Mouse (Mus musculus): ENCODE measurements around the gene Rtn4rl1. TPM values are rescaled to one million over a fixed set of nuclear protein-coding genes. Genes with fewer than 3 reads are reported as not detected.

Gene Rtn4rl1
- total RNA-seq, 1 experiment from 2014 or later, result 0.47 TPM

DNA sequence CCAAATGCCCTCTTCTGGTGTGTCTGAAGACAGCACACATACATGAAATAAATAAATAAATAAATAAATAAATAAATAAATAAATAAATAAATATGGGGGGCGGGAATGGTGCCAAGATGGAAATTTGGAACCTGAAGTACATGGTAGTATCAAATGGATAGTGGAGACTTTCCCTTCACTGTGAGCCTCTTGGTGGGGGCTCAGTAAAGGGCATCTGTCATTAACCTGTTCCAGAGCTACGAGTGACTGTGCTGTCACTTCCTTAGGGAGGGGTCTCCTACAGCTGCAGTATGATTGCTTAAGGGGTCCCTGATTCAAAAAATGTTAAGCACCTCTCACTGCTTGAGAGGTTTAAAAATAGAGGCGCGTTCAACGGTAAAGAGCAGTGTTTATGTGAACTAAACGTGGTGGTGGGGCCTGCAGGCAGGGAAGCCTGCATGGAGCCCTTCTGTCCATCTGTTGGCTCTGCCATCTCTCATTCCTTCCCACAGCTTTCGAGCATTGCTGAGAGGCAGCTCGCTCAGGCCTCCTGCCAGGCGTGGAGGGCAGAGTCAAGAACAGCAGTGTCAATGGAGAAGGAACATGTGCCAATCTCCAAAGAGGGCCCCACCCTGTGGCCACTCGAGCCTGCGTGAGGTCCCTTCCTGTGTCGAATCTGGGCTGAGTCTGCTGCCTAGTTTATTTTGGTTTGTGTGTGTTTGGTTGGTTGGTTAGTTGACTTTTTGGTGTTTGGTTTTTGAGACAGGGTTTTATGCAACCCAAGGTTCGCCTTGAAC is 46.8 kb downstream of the Rtn4rl1 start:
- no peak for ATAC-seq (ENCODE audit: extremely low read depth, insufficient number of reproducible peaks, low FRiP score, poor library complexity, severe bottlenecking)

GRCm38 (mm10) chr11:75242710-75243255 is 49.2 kb downstream of the Rtn4rl1 start:
- ATAC-seq (ENCODE audit: extremely low read depth, insufficient number of reproducible peaks, low FRiP score, poor library complexity, severe bottlenecking), result no peak

- ATAC-seq (ENCODE audit: extremely low read depth, insufficient number of reproducible peaks, low FRiP score, poor library complexity, severe bottlenecking), result no peak
These were observed 51.0 kb downstream of the Rtn4rl1 start for GRCm38 (mm10) chr11:75244368-75245275.

DNA sequence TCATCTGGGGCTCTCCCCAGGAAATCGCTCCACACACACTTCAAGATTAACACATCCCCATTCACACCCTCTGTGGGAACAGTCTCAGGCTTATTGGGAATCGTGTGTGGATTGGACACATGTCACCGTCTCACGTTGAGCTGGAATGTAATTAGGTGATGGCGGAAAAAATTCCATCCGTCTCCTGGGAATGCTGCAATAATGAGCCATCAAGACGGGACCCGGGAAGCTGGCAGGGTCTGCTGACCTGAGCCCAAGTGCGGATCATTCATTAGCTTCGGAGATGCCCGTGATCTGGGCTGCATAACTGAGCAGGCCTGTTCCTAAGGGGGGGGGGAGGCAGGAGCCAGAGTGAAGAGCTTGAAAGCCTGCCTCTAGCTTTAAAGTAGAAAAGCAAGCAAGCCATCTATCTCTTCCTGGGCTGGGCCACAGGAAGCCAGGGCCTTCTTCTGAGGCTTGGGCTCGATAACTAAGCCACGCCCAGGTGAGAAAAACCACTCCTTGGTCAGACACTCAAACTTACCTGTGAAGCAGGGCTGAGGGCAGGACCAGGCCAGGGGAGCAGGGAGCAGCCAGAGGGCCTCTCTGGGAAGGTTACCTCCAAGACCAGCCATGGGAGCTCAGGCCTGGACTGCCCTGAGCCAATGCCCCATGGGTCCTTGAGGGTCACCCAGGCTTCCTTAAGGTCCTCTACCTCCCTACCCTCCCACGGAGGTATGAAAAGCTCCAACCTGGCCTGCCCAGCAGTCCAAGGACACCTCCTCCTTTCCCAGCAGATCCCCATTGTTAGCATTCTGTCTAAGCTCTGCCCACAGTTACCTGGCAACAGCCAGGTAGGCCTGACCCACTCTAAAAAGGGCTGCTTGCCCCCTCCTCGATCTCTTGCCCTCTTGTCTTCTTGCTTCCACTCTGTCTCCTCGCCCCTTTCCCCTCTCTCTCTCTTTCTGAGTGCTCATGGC is 52.1 kb downstream of the Rtn4rl1 start:
- no peak for ATAC-seq (ENCODE audit: extremely low read depth, insufficient number of reproducible peaks, low FRiP score, poor library complexity, severe bottlenecking)

- ATAC-seq (ENCODE audit: extremely low read depth, insufficient number of reproducible peaks, low FRiP score, poor library complexity, severe bottlenecking), result no peak
These were observed 53.0 kb downstream of the Rtn4rl1 start for GRCm38 (mm10) chr11:75246589-75246988.

DNA sequence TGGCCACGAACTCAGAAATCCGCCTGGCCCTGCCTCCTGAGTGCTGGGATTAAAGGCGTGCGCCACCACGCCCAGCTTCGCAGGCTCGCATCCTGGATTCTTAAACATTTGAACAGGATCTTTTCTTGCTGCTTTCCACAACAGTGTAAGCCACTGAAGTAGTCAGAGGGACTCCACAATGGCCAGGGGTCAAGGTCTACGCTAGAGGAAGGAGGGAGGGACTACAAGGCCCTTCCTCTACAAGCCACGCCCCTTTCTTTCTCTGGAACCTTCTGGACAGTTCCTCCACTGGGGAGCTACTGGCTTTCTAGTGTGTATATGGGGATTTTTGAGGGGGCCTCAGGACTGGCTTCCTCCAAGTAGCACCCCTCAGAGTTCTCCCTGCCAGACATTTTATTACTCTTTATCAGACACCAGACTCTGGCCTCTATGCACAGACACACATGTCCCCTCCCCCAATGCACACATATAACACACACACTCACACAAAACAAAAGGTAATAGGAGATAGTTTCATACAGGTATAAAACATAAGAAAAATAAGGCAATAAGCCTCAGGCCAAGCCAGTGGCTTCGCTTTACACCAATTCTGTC is 53.7 kb downstream of the Rtn4rl1 start:
- ATAC-seq (ENCODE audit: extremely low read depth, insufficient number of reproducible peaks, low FRiP score, poor library complexity, severe bottlenecking), result no peak

GRCm38 (mm10) chr11:75249588-75249987 is 56.0 kb downstream of the Rtn4rl1 start:
- no peak for ATAC-seq (ENCODE audit: extremely low read depth, insufficient number of reproducible peaks, low FRiP score, poor library complexity, severe bottlenecking)

DNA sequence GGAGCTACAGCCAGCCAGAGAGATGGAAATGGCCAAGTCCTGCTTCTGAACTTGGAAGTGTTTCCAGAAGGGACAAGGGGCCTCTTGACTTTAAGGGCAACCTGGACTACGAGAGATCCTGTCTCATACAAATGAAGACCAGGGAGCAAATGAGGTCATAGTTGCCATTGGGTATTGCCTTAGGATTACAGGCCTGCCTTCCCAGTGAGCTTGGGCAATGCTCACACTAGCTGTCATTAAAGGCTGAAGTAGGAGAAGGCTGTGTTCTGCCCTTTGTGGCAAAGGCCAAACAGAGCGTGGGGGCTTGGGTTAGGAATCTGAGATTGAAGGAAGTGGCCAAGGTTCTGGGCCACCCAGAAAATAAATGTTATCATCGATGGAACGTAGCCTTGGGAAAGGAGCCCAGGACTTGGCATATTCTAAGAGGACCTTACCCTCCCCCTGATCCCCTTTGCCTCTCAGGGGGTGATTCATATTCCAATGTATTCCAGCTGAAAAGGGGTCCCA is 57.5 kb downstream of the Rtn4rl1 start:
- no peak for ATAC-seq (ENCODE audit: extremely low read depth, insufficient number of reproducible peaks, low FRiP score, poor library complexity, severe bottlenecking)

DNA sequence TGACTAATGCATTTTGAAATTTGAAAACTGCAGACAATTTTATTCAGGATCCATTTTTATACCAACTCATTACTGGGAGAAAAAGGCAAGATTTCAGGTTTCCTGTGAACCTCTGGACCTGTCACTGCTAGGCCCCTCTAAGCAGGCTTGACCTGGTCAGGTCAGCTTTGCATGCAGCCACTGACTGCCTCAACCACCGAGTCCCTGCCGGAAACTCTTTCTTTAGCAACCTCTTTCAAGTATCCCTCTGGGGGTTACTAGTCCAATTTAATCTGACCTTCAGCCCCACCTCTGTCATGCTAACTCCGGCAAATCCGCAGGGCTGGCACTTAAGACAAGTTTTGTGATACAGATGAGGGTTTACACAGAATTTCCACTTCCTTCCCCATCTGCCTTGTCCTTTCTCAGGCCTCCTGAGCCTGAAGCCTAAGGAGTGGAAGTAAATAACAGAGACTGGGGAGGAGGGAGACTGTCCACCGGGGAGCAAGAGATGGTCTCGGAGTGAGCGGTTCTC is 58.0 kb downstream of the Rtn4rl1 start:
- ATAC-seq (ENCODE audit: extremely low read depth, insufficient number of reproducible peaks, low FRiP score, poor library complexity, severe bottlenecking), result no peak

DNA sequence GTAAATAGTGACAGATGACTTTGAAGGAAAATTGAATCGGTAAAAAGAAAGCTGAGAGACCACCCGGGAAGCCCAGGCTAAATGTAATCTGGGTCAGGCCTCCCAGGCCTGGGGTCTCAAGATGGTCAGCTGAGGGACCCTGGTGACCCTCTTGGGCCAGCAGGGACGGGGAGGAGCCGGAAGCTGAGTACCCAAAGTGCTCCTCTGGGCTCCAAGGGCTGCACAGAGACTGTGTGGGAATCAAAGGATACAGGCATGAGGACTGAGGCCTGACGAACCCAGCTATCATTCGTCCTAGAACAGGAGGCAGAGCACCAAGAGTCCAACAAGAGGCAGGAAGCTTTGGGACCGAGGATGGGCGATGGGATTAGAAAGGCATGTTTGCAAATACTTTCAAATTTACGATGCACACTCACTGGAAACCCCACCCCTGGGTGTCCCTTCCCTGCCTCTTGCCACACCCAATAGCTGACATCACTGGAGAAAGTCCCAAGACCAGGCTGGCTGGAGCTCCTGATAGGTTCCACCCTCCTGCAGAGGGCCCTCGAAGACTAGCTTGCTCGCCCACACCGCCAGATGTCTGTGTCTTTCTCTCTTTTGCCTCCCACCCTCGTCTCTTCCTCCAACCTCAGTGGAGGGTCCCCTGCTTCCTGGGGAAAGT is 60.8 kb downstream of the Rtn4rl1 start:
- peak; percentile 45; the same call in 1 of the 2 replicates for ATAC-seq (ENCODE audit: extremely low read depth, insufficient number of reproducible peaks, low FRiP score, poor library complexity, severe bottlenecking)

- ATAC-seq (ENCODE audit: extremely low read depth, insufficient number of reproducible peaks, low FRiP score, poor library complexity, severe bottlenecking), result no peak
These were observed 61.7 kb downstream of the Rtn4rl1 start for GRCm38 (mm10) chr11:75255330-75255729.

DNA sequence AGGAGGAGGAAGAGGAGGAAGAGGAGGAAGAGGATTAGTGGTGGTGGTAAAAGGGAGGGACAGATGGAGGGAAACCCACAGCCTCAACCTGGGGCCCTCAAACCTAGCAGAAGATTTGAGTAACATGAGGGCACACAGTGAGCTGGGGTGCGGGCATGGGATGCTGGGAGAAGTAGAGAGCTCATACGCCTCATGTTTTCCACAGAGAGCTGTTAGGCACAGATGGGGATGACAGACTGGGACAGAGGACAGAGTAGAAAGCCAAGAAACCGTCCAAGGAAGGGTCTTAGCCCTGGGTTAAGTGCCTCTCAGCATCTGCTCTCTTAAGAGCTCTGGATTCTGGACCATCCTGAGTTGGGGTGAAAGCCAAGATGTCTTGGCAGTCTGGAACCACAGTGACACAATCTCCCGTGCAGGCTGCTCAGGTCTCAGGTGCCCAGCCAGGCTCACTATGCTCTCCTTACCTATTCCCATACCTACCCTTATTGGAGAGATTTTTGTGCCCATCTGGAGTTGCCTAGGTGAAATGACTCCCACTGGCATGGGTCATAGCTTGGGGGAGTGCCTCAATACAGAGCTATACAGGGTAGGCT is 63.6 kb downstream of the Rtn4rl1 start:
- no peak for ATAC-seq (ENCODE audit: extremely low read depth, insufficient number of reproducible peaks, low FRiP score, poor library complexity, severe bottlenecking)

DNA sequence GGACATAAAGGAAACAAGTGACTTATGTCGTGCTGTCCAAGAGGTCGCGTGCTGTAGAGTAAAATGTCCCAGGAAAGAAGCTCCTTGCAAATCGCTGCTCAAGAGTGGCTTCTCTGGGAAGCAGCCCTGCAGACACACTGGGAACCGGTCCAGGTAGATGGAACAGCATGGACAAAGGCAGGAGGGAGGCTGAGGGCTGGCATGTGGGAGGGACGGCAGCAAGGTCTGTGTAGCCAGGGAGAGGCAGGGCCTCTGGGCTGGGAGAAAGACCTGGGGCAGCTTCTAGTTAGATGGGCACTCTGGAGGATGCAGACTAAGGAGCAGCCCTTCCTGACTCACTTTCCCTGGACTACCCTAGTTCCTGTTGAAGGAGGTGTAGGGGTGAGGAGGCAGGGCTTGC is 65.8 kb downstream of the Rtn4rl1 start:
- ATAC-seq (ENCODE audit: extremely low read depth, insufficient number of reproducible peaks, low FRiP score, poor library complexity, severe bottlenecking), result no peak

- ATAC-seq (ENCODE audit: extremely low read depth, insufficient number of reproducible peaks, low FRiP score, poor library complexity, severe bottlenecking), result no peak
These were observed 66.5 kb downstream of the Rtn4rl1 start for GRCm38 (mm10) chr11:75259996-75260561.

DNA sequence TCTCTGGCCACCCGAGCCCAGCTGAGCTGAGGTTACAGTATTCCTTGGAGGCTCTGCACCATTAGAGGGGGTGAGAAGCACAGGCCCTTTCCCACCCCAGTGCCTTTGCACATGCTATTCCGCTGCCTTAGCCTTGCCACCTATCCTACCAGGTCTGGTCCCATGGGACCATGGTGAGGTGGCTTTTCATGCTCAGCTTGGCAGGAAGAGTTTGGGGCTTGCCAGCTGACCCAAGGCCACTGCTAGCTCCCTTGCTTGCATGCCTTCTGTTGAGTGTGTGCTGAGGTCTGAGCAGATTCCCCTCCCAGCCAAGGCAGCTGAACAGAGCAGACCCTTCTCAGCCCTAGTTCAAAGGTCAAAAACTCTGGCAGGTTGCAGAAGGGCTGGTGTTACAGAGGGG is 67.4 kb downstream of the Rtn4rl1 start:
- no peak for ATAC-seq (ENCODE audit: extremely low read depth, insufficient number of reproducible peaks, low FRiP score, poor library complexity, severe bottlenecking)

DNA sequence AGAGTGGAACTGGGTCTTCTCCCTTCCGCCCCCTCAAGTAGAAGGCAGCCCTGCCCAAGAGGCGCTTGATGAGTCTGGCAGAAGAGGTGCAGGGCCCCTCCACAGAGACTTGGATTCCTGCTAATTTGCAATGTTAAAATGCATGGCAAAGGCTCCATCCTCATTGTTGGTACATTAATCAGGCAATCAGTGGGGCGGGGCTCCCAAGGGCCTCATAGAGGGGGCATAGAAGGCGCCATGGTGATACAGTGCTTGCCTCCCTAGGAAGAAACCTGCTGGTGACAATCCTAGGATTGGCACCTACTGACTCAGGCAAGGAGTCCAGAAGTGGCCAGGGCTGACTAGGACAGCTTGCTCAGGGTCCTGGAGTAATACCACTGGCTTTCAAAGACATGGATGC is 68.1 kb downstream of the Rtn4rl1 start:
- ATAC-seq (ENCODE audit: extremely low read depth, insufficient number of reproducible peaks, low FRiP score, poor library complexity, severe bottlenecking), result no peak

GRCm38 (mm10) chr11:75262181-75262580 is 68.6 kb downstream of the Rtn4rl1 start:
- no peak for ATAC-seq (ENCODE audit: extremely low read depth, insufficient number of reproducible peaks, low FRiP score, poor library complexity, severe bottlenecking)

All from neutrophil, adult 5-6 weeks (primary cell).